Mouse (Mus musculus) kidney, postnatal 36 days (tissue): ENCODE measurements at regions not wholly inside any gene's neighbourhood (a gene's known extent, or its start where the extent isn't known, plus 50 kb on each side); places are given as distances from the start of the nearest gene placed in this dataset.

Source experiments
- DNase-seq, 2 experiments: peaks; one replicate each; pipeline ENCODE4 v3.0.0; 2021 to 2022; ENCODE audit warnings: mixed read lengths in 2 of 2

GRCm38 (mm10) chrX:23556271-23556670 is 136.6 kb upstream of the Wdr44 start:
- DNase-seq, result peak; percentile 1 to 12

GRCm38 (mm10) chrX:23565581-23565980 is 127.3 kb upstream of the Wdr44 start:
- DNase-seq, result peak; percentile 20 to 36
